Mouse (Mus musculus) urinary bladder, postnatal 10 days (tissue): ENCODE data around the gene Cxcr5.
A peak's percentile ranks its signal among the peaks of the same experiment; 100 is the strongest.

Source experiments
- DNase-seq: peaks from one replicate; pipeline ENCODE4 v3.0.0; 2022; ENCODE audit warnings: low spot score

Cxcr5 gene

DNA sequence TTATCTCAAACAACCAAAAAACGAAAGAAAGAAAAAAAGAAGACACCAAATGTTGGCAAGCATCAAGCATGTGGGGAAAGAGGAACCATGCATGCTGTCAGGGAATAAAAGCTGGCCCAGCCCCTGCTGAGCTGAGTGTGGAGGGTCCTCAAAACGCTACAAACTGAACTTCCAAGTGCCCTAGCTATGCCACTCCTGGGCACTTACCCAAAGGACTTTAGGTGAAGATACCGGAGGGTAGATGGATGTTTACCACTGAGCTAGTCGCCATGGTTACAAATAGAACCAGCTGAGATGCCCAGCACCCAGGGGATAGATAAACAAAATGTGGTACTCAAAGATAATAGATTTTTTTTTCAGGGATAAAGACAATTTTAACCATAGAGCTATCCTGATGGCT is at the start of gene Cxcr5:
Cxcr5 (minus strand) TSS at position 281 of the 400 bp plus-strand sequence.
- DNase-seq = no peak

DNA sequence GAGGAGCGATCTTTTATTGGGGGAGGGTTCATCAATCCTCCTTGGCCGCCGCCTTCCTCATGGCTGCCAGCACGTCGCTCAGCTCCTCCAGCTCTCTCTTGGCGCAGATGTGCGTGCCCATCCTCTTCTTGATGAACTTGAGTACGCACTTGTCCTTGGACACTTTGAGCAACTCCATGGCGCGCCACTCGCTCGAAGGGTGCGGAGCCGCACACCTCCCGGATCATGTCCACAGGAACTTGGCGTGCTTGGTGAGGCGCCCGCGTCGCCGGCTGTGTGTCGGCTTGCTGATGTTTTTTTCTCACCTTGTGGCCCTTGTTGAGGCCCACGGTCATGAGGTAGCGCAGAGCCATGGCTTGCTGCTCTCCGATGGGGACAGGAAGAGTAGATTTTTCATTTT is 48.7 kb upstream of the Cxcr5 start:
- DNase-seq = no peak

DNA sequence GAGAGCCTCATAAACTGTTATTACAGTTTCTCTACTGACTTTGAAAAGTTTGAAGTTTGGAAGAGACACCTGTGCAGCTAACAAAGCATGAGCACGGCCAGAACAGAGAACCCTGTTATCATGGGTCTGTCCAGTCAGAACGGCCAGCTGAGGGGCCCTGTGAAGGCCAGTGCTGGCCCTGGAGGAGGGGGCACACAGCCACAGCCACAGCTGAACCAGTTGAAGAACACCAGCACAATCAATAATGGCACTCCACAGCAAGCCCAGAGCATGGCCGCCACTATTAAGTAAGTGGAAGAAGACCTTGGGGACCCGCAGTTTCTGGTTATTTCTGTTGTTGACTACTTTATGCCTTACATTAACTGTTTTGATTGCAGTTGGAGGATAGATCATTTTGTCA is 45.6 kb upstream of the Cxcr5 start:
- no peak for DNase-seq

DNA sequence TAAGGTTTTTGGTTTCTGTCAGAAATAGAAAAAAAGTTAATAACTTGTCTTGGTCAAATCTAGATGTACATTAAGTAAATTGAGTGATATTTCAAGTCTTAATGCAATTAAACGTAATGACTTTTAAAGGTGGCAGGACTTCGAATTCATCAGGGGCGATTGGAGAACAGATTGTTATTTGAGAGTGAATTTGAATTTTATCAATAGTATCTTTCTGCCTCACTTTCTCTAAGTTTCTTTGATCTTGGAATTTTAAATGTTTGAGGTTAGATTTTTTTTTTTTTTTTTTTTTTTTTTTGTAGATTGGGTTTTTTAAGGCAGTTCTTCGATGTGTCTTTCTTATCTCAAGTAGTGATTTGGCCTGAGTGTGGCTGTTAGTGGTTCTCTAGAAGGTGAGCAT is 45.0 kb upstream of the Cxcr5 start:
- no peak for DNase-seq

DNA sequence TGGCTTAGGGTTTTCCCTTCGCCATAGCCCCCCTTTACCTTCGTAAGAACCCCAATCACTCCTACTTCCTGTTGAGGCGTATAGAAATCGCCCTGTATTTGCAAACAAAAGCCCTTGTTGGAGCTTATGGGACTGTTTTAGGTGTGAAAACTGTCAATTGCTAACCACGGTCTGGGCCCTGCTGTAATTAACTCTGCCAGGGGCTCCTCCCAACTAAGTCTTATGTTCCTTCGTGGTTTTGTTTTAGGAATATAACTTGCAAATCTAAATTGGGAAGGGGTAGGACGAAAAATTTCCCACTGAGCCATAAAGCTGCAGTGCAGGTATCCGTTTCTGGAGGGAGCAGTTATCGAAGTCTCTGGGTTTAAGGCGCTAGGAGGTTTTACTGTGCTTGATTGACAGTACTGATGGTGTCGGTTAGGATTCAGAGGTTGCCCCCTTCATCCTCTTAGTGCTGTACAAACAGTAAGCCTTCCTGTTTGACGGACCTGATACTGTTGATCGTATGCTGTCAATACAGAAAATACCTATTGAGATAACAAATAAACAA is 44.0 kb upstream of the Cxcr5 start:
- no peak for DNase-seq

- peak; percentile 36 for DNase-seq
Measured at GRCm38 (mm10) chr9:44604779-44605615, 43.3 kb upstream of the Cxcr5 start, which contains the start of gene Ddx6. TSS of gene Ddx6 (plus strand) at chr9:44604892.

- peak; percentile 28 for DNase-seq
Measured at GRCm38 (mm10) chr9:44604290-44604778, 42.7 kb upstream of the Cxcr5 start.

GRCm38 (mm10) chr9:44603454-44604289 is 42.0 kb upstream of the Cxcr5 start:
- no peak for DNase-seq

DNA sequence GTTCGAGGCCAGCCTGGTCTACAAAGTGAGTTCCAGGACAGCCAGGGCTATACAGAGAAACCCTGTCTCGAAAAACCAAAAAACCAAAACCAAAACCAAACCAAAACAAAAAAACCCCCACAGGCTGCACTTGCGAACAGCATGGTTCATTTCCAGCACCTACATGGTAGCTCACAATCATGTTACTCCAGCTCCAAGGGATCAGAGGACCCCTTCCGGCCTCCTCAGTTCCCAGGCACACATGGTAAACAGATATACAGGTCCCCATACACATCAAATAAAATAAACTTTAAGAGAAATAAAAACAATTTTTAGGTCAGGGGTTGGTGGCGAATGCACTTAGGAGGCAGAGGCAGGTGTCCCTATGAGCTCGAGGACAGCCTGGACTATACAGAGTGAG is 41.1 kb upstream of the Cxcr5 start:
- no peak for DNase-seq

GRCm38 (mm10) chr9:44600801-44601200 is 39.1 kb upstream of the Cxcr5 start:
- no peak for DNase-seq

GRCm38 (mm10) chr9:44599616-44600015 is 37.9 kb upstream of the Cxcr5 start:
- DNase-seq = no peak

DNA sequence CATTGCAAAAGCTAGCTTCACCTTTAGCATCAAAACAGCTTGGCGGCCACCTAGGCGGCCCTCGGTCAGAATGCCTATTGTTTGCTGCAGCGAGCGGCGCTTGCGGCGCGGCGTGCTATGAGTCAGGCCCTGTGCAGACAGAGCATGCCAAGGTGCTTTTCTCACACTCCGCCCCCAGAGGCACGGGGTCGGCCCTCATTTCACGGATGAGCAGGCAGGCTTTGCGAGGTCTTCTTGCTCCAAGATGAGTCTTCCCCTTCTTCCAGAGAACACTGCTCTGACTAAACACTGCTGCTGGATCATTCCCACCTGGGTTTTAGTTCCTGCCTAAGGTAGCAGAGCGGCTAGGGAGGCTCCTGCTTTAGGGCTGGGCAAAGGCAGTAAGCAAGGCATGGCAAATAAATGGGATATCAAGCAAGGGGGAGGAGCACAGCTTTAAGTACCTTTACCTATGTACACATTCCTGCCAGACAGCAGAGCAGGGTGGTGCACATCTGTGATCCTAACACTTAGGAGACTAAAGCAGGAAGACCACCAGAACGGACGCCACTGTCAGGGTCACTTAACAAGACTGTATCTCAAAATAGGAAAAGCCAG is 37.3 kb upstream of the Cxcr5 start:
- DNase-seq = no peak

DNA sequence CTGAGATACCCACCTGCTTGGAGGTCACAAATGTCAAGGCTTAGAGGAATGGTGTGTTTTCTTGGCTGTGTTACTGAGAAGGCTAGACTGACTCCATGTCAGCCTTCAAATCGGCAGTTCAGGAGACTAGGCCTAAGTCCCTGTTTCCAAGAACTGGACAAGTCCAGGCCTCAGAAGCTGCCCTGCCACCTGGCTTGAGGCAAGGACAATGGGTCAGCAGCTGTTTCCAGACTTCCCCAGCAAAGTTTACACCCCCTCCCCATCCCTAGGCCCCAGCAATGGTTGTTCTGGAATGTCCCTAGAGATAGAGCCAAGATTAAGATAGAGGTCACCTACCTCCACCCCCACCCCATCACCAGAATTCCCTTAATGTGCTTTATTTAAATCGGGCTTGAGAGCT is 36.1 kb upstream of the Cxcr5 start:
- DNase-seq = no peak

GRCm38 (mm10) chr9:44595537-44595930 is 33.9 kb upstream of the Cxcr5 start:
- DNase-seq = no peak

GRCm38 (mm10) chr9:44594901-44595536 is 33.3 kb upstream of the Cxcr5 start:
- DNase-seq = no peak

DNA sequence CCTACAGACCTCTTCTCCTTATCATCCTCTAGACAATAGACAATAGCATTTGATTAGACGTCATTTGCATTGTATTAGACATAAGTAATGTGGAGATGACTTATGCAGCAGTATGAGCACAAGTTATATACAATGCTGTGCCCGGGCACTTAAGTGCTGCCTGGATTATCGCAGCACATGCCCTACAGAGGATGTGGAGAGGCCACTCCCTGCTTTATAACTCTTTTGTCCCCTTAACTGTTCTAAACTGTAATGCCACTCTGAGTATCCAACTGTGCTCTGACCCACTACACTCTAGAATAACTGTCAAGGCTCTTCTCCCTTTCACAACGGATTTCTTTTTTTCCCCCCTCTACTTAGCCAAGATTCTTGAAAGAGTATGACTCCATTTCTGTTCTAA is 32.2 kb upstream of the Cxcr5 start:
- DNase-seq = no peak

DNA sequence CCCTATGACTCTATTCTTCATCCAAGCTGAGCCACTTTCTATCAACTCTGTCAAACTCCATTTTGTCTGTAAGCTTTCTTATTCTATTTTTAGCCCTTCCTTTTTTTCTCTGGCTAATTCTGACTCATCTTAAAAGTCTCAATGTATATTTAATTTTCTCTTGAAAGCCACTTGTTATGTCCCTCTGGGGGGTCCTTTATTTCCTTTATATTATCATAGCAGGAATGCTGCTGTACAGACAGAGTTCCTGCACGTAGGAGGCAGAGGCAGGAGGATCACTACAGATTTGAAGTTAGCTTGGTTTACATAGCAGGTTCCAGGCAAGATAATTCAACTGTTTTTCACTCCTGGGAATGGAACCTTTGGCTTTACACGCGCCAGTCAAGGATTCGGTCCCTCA is 31.5 kb upstream of the Cxcr5 start:
- DNase-seq = no peak

DNA sequence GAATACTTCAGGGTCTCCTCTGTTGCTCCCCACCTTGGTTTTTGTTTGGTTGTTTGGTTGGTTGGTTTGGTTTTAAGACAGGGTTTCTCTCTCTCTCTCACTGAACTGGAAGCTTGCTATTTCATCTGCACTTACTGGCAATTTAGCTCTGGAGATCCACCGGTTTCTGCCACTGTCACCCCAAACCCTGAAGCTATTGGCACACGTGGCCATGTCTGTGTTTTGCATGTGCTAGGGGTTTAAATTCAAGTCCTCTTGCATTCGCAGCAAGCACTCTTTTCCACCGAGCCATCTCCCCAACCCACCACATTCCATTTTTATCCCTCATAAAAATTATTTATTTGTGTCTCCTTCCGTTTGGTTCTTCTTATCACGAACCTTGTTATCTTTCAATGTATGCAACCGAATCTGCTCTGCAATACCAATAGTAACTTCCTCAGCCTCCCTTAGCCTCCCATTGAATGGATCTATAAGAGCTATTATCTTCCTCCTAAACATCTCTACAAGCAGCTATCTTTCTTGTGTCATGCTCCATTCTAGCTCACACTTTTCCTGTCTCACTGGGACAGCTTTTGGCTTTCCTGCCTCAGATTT is 30.0 kb upstream of the Cxcr5 start:
- DNase-seq = no peak

- no peak for DNase-seq
Measured at GRCm38 (mm10) chr9:44590969-44591368, 29.3 kb upstream of the Cxcr5 start.

- no peak for DNase-seq
Measured at GRCm38 (mm10) chr9:44589095-44589494, 27.4 kb upstream of the Cxcr5 start.

DNA sequence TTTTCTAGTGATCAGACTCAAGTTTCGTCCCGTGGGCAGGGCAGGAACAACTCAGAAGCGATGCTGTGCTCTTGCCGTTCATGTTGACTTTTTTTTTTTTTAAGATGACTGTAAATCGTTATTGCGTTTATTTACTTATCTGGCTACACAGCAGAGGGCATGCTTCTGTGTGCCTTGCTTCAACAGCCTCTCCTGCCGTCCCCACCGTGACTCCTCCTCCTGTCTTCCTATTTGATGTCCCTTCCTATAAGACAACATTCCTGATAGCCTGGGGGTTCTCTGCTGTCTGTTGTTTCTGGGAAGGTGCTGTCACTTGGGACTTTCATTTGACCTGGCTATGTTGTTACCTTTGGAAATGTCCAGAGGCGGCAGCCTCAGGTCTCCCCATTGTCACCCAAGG is 26.9 kb upstream of the Cxcr5 start:
- DNase-seq = no peak
